Mouse (Mus musculus) ES-E14 (cell line): ENCODE results near the gene Apbb2.

Source experiments
- CHD2 ChIP-seq: IDR thresholded peaks from 2 replicates; pipeline ENCODE4 v1.6.1; 2014; ENCODE audit warnings: mild to moderate bottlenecking, low read depth, low read length, inconsistent platforms
- ZNF384 ChIP-seq: IDR thresholded peaks from 2 replicates; pipeline ENCODE4 v1.6.1; 2012; ENCODE audit warnings: low read depth, low read length, inconsistent platforms

DNA sequence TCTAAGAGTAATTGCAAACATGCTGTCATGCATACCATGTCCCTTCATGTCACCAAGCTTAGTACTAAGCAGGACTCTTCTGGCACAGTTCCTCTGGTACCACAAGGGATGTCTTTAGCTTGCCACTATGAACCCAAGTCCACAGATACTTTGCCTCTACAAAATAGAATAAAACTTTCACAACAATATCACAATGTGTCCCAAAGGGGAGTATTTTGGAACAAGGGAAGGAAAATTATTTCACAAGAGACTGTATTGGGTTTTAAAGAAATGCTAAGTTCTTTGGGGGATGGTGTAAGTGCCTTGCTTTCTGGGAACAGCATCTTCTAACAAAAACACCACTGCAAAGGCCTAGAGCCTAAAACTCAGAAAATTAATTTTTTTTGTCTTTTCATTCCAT is 105.2 kb downstream of the Apbb2 start:
- TF ChIP-seq CHD2: no peak
- no peak for TF ChIP-seq ZNF384
